Comparison of ENCODE assay signal across 8 mouse cellular contexts in the genomic region with DNA sequence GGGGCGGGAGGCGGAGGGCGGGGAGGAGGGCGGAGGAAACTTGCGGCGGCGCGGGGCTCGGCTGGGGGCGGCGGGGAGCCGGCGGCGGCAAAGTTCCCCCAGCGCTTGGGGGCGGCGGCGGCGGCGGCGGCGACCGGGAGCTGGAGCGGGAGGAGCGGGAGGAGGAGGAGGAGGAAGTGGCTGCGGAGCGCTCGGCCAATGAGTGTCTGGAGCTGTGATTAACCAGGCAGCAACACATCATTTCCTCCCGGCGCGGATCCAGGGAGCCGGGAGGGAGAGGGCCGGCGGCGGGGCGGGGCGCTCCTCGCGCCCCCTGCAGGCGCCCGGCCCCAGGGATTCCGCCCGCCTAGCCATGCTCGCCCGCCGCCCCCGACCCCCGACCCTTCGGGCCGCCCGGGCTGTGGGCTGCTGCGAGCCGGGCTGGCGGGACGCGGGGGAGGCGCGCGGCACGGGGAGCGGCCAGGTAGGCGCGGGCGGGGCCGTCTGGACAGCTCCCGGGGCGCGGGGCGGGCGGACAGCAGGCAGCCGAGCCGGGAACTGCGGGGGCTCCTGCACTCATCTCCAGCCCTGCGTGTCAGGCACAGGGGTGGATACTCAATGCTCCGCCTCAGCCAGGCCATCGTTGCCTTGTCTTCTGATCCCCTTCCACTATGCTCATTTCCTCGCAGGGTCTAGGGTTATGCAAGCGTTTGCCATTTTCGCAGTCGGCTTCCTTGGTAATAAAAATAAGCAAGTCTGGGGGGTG. TPM values are rescaled to one million over a fixed set of nuclear protein-coding genes. Genes with fewer than 3 reads are reported as not detected.
DNase-seq lines count a peak whose midpoint lies in the region; ATAC-seq lines count a peak whose summit lies in the region.

Gene Acvr1, minus strand, starts transcription at position 92 of the 745 bp plus-strand sequence.
Gene Upp2, plus strand, starts transcription at position 233 of the 745 bp plus-strand sequence.

- WGBS in hindbrain, embryonic 14.5 days = under 1% methylated on average over 39 of the region's 80 CpGs

- no peaks in the 10 kb centered on the region for H3K9me3 ChIP-seq in hindbrain, embryonic 14.5 days (ENCODE audit: control insufficient read depth, low read length)

- H3K4me1 ChIP-seq in hindbrain, embryonic 14.5 days (replicated peaks; ENCODE audit: control insufficient read depth, insufficient read depth, low read length) = peaks cover 39% of the 10 kb centered on the region

- DNase-seq in R1 (ENCODE audit: low read depth, low spot score) = peak; percentile 85
- peak; percentile 93 to 95 for DNase-seq in cerebellum, postnatal 10 days
- DNase-seq in frontal cortex, postnatal 36 days (ENCODE audit: low spot score in 2 of 2) = peak; percentile 85 to 86
- peak; percentile 87 for DNase-seq in hindbrain, embryonic 14.5 days (ENCODE audit: low spot score)
- peak; percentile 85 to 90 for DNase-seq in left cerebral cortex, adult 18-20 months (ENCODE audit: low spot score in 2 of 2)
- DNase-seq in lung, postnatal 36 days = peak; percentile 94
- DNase-seq in retina, postnatal 7 days (ENCODE audit: low read depth, low spot score) = peak; percentile 79
- DNase-seq in urinary bladder, postnatal 14 days (ENCODE audit: low spot score) = peak; percentile 90

- peak; percentile 95 for ATAC-seq in hindbrain, embryonic 14.5 days (ENCODE audit: low FRiP score)

- H3K4me3 ChIP-seq in hindbrain, embryonic 14.5 days (replicated peaks; ENCODE audit: low read length) = peak within 1 kb of the TSS; percentile 70

- H3K27ac ChIP-seq in hindbrain, embryonic 14.5 days = peak within 1 kb of the TSS; percentile 99

- H3K4me2 ChIP-seq in hindbrain, embryonic 14.5 days (replicated peaks) = peak within 1 kb of the TSS; percentile 57

- no peaks in the 10 kb centered on the region for H3K36me3 ChIP-seq in hindbrain, embryonic 14.5 days (replicated peaks; ENCODE audit: control insufficient read depth, insufficient read depth)

- no peaks in the 10 kb centered on the region for H3K27me3 ChIP-seq in hindbrain, embryonic 14.5 days (ENCODE audit: control insufficient read depth, insufficient read depth, low read length)

- peak within 1 kb of the TSS; percentile 86 for H3K9ac ChIP-seq in hindbrain, embryonic 14.5 days

RNA-seq across cellular contexts. Expression of gene Acvr1, which starts in this region (rescaled TPM):
- polyA plus RNA-seq in hindbrain, embryonic 14.5 days (2014; fragmentation: Nextera tagmentation; extraction: Ambion mirVana) = 7.5 and 8.7 TPM in 2 replicates
- 10 to 100 TPM; 32.2 to 32.8 TPM for total RNA-seq in left cerebral cortex, adult 18-20 months (2021)

RNA-seq across cellular contexts. Expression of gene Upp2, which starts in this region (rescaled TPM):
- 16.1 and 17.5 TPM in 2 replicates for polyA plus RNA-seq in hindbrain, embryonic 14.5 days (2014; fragmentation: Nextera tagmentation; extraction: Ambion mirVana)
- 10 to 100 TPM; 32.6 to 35.2 TPM for total RNA-seq in left cerebral cortex, adult 18-20 months (2021)

Comparison
In these comparisons a context has a peak if more than half of its experiments do, and no peak if none do; other contexts are left out.
1. Peak in every context shown above with its lines: DNase-seq, ATAC-seq, H3K4me3 ChIP-seq and H3K27ac ChIP-seq.